Mouse (Mus musculus): ENCODE measurements around the gene Fbxl8. TPM values are rescaled to one million over a fixed set of nuclear protein-coding genes. Genes with fewer than 3 reads are reported as not detected.
"Not testable (repeated sequence)": the region's sequence is repeated elsewhere in the genome, so short reads cannot be mapped to it uniquely, and the experiment has no call there.

Gene Fbxl8
- total RNA-seq, 2 experiments from 2014 or later: 3.7 to 4.3 TPM

DNA sequence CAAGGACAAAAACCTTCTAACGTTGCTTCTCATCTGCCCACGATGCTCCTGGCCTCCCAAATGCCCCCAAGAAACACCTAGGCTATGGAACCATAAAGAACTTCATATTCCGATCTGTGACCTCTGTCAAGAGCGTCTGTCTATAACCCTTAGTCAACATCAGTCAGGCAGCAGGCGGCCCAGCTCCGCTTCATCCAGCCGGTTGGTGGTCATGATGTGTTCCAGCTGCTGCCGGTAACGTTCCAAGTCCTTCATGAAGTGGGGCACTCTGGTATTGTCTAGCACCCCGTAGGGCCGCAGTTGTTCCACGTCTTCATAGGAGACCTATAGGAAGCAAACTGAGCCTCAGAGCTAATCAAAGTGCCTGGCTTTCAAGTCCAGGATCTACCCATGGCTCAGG is 17.4 kb downstream of the Fbxl8 start:
- DNase-seq (ENCODE audit: low spot score in 2 of 2): no peak

DNA sequence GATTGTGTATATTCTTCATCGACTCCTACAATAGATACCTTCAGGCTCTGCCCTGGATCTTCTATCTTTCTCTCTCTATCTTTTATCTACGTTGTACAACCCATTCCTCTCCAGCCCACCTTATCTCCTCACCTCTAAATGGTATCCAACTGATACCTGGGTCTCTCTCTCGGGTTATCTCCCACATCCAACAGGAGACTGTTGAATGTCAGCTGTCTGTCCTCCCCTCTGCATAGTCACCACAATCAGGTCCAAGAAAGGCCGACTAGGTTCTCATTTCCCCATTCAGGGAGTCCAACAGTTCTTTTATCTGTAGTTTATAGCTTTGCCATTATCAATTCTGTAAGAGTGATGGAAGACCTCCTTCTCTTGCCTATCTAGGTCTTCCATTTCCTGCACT is 17.8 kb downstream of the Fbxl8 start:
- DNase-seq (ENCODE audit: low spot score in 2 of 2): no peak

DNA sequence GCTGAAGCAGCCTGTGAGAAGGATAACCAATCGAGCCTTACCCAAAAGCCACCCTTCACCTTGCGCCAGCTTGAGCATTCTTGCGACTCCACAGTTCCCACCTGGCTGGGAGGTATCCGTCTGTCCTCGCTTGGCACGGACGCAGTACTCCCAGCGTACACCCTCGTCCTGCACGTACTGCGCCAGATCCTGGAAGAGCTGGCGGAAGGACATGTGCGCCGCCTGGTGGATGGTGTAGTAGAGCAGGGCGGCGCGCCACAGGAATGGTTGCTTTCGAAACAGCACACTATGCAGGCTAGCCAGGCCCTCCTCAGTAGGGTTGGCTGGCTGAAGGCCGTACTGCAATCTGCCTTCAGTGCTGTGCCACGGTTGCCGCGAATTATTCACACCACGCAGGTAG is 18.6 kb downstream of the Fbxl8 start:
- DNase-seq (ENCODE audit: low spot score in 2 of 2): peak; percentile 51 to 72

DNA sequence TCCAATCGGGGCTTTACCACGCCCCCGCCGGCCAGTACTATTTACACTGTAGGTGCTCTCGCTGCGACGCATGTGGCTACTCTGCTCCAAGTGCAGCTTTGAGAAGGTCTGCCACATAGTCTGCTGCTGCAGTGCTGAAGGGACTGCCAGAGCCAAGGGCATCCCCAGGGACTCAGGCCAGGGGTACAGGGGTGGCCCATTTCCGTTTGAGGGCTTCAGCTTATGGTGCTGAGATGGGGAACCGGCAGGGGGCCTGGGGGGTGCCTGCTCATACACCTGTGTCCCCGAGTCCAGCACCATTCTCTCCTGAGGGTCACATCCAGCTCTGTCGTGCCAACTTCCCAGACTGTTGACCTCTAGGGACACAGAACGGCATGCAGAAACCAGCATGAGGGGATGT is 21.1 kb downstream of the Fbxl8 start:
- DNase-seq (ENCODE audit: low spot score in 2 of 2): no peak

DNA sequence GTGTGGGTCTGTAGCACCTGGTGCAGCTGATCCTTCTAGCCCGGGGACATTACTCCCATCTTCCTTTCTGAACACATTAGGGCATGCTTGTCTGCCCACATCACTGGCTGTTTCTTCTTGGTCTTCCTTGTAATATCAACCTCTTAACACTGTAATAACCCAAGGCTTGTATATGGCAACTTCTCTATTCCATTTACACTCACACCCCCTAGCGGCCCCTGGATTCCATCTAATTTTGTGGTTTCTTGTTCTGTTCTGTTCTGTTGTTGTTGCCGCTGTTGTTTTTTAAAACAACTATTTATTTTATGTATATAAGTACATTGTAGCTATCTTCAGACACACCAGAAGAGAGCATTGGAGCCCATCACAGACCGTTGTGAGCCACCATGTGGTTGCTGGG is 22.5 kb downstream of the Fbxl8 start:
- no peak for DNase-seq (ENCODE audit: low spot score in 2 of 2)

DNA sequence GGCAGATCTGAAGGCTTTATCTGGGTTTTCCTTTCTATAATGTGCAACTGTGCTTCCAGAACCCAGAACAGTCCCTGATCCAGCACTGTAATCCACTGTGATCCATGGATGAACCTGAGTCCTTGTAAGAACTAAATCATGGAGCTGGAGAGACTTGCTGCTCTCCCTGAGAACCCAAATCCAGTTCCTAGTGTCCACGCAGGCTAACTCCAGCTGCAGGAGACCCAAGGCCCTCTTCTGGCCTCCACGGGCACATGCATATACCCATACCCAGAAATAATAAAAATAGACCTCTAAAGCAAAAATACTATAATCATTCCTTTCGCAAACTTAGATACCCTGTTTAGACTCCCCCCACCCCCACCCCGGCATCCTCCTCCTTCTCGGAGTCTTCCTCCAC is 23.8 kb downstream of the Fbxl8 start:
- no peak for DNase-seq (ENCODE audit: low spot score in 2 of 2)

DNA sequence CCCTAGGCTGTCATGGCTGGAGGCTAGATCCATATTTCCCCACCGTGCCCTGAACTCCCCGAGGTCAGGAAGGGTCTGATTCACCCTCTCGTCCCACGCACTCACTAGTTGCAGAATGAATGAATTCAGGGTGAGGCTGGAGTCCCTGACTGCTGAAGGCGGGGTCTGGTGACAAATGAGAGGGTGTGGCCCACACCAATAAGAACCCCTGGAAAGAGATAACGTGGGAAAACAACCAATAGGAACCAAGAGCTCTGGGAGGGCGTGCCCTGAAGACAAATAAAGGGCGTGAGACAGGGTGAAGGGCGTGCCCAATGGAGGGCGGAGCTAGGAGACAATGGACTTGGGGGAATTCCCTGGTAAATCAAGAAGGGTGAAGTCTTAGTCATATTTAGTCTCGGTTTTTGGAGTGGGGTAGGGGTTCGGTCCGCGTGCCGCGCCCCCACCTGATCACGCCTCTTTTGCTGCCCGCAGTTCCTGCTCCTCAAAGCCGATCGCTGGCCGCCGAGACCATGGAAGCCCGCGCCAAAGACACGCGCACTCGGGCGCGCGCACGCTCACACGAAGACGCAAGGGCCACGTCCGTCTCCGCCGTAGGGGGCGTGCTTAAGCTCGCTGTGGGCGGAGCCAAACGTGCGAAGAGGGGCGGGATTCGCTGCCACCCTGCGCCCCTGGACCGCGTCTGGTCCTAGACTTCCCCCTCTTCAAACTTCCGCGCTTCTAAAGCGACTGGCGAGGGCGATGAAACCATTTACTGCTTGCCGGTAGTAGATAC is 24.7 kb downstream of the Fbxl8 start:
- peak; percentile 90 to 92 for DNase-seq (ENCODE audit: low spot score in 2 of 2)

DNA sequence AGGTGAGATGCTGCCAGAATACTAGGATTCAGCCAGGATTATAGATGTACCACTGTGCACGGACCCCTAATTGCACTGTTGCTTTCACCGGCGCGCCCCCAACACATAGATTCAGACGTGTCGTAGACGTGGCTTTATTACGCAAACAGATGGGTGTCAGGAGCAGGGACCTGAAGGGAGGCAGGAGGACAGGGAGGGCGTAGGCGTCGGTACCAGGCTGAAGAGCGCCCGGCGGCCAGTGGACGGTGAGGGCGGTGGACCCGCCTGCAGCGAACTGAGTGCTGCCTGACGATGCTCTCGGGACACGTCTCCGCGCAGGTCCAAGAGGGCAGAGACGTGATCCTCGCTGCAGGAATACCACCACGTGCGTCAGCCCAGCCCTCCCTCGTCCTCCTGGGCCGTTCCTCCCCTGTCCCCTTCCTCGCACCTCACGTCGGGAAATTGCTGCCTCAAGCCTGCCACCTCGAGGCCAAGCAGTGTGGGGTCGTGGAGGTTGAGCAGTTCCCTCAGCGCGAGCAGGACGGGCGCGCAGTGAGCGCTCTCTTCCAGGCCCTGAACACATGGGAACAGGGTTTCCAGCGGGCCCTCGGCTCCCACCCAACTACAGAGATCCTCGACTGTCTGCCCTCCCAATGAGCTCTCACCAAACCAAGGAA is 25.5 kb downstream of the Fbxl8 start, which contains the start of gene 4931428F04Rik:
TSS of gene 4931428F04Rik (minus strand) at position 60 of the 656 bp plus-strand sequence.
- no peak for DNase-seq (ENCODE audit: low spot score in 2 of 2)

DNA sequence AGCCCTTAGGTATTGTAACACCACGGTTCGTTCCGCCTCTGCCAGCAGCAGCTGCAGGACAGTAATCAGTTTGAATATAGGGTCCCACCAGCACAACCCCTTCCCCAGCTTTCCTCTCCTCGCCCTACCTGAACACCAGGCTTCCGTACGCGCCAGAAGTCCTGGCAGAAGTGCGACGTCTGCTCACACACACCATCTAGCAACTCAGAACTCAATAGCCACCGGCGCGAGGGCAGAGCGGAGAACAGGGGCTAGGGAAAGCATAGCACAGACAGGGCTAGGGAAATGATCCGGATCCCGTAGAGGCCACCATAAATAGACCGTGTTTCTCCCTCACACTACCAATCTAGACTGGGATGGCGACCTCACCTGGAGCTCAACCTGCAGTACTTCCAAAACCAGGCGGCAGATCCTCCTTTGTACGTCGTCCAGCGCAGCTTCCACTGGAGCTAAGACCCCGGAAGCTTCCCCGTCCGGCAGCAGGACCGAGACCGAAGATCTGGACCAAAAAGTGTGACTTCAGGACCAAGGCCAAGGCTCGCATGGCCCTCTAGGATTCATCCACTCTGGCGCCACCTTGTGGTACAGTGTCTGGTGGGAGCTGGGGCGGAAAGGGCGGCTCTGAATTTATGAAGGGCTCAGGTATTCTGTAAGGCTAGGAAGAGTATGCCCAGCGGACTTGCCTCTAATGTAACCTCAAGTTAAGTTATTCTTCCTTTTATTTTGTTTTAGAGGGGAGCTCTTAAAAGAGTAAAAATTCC is 26.3 kb downstream of the Fbxl8 start:
- peak; percentile 89 to 93 for DNase-seq (ENCODE audit: low spot score in 2 of 2)

DNA sequence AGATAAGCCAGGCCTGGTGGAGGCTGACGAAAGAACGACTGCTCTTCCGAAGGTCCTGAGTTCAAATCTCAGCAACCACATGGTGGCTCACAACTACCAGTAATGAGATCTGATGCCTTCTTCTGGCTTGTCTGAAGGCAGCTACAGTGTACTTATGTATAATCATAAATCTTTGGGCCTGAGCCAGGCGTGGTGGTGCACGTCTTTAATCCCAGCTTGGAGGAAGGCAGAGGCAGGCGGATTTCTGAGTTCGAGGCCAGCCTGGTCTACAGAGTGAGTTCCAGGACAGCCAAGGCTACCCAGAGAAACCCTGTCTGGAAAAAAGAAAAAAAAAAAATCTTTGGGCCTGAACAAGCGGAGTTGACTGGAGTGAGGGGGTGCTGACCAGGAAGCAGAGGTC is 26.9 kb downstream of the Fbxl8 start:
- not testable (repeated sequence) for DNase-seq (ENCODE audit: low spot score in 2 of 2)

DNA sequence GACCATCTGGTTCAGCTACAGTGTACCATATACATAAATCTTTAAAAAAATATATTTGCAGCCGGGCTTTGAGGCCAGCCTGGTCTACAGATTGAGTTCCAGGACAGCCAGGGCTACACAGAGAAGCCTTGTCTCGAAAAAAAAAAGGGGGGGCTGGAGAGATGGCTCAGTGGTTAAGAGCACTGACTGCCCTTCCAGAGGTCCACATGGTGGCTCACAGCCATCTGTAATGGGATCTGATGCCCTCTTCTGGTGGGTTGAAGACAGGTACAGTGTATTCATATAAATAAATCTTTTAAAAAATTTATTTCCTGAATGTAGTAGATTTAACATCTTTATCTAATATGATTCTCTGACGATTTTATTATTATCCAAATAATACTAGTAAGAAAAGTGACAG is 27.4 kb downstream of the Fbxl8 start:
- DNase-seq (ENCODE audit: low spot score in 2 of 2): not testable (repeated sequence)

DNA sequence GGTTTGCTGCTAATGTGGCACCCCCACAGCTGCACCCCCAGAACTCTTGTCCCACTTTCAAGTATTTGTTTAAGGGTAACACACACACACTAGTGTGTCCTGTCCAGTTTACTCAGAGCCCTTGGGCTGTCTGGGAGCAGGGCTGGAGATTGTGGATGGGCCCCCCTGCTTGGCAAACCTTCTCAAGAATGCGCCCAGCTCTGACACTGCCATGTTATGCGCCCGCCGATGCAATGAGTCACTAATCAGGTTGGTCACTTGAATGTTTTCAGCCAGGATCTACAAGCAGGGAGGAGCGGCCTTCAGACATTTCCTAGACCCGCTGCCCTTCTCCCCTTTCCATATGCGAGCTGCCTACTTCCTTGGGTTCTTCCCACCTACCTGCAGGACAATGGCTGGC is 28.0 kb downstream of the Fbxl8 start:
- no peak for DNase-seq (ENCODE audit: low spot score in 2 of 2)

DNA sequence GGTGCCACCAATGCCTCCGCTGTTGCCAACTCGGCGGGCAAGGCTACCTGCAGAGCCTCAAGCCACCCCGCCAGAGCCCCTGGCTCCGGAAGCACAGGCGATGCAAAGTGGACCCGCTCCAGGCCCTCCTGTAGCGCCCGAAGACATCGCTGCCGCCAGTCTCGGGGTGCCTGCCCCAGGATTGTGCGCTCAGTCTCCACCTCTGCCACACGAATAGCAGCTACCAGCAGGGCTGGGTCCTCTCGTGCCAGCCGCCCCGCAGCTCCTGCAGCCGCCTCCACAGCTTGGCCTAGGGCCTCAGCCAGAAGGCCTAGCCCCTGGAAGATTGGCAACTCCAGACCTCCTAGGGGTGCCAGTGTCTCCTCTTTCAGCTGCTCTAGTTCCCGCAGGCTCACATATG is 29.0 kb downstream of the Fbxl8 start:
- no peak for DNase-seq (ENCODE audit: low spot score in 2 of 2)

DNA sequence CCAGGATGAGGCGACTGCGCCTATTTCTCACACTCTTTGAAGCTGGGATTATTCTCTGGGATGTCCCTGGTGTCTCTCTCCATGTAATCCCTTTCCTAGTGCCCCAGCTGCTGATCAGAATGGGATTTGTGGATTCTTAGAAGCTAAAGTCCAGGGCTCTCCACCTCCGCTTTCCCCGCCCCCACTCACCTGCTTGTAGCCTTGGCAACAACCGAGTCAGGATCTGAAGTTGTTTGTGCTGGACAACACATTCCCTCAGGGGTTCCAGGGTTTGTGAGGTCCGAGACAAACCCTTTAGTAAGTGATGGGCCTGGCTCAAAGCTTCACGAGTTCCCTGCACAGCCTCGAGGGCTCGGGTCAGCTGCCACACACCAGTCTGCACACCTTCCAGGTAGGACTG is 30.3 kb downstream of the Fbxl8 start:
- DNase-seq (ENCODE audit: low spot score in 2 of 2): no peak

DNA sequence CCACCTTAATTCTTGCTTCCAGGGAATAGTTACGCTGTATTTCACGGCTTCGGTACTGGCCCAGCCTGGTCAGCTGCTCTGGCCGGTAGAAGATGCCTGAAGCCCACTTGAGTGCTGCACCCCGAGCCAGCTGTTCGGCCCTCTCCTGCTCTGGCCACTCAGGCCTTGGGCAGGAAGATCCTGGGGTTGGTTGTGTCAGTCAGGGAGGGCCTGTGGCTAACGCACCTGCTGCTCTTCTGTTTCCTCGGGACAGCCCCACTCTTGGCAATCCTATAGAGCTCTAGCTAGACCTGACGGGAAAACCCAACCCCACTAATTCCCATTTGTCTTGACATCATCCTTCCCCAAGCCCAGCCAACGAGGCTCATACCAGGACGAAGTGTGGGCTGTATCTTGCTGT is 30.8 kb downstream of the Fbxl8 start:
- DNase-seq (ENCODE audit: low spot score in 2 of 2): no peak

DNA sequence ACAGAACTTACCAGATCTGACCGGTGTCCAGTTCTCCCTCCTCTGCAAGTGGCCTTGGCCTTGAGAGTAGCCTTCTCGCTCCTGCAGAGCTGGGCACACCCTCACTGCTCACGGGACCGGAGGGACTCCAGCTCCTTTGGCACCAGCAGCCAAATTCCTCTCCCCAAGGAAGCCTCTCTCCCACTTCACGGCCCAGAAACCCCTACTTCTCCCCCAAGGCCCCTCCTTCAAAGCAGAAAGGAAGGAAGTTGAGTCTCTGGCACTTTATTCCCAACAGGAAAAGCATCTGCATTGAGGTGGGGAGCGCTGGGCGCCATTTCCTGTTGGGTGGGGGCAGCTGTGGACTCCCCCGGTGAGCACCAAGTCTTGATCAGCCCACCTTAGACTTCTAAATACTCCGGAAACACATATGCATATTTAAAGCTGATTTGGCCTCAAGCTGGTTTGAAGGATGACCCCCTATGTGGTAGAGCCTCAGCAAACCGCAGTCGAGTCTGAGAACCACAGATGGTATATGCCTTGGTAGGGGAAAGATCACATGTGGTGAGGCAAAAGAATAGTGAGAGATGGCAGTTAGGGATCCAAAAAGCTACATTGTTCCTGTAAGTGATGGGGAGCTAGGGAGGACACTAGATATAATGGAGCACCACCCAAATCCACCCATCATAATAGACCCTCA is 31.6 kb downstream of the Fbxl8 start, which contains the start of gene Exoc3l:
TSS of gene Exoc3l (minus strand) at position 207 of the 679 bp plus-strand sequence.
- peak in 1 of 2 experiments; percentile 52 for DNase-seq (ENCODE audit: low spot score in 2 of 2)

DNA sequence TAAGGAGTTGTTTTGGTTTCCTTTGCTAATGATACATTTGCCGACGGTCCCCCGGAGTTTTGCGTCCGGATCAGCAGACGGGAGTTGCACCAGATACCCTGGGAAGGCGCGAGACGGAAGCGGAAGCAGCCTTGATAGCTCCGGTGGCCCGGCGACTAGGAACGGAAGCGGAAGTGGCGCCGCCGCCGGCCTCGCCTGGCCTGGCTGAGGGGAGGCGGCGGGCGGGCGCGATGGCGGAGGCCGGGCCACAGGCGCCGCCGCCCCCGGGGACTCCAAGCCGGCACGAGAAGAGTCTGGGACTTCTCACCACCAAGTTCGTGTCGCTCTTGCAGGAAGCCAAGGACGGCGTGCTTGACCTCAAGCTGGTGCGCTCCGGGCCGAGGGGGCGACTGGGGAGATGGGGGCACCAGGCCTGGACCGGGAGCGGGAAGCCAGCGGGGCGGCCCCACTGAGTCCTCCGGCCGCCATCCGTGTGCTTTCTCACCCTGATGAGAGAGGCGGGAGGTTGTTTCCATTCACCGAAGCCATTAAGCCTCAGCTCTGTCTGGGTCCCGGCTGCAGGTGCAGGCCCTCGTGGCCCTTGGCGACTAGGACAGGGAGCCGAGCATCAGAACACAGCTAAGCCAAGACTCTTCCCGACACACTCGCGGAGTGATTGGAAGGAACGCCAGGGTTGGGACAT is 33.2 kb downstream of the Fbxl8 start, which contains the start of gene E2f4:
TSS of gene E2f4 (plus strand) at position 153 of the 682 bp plus-strand sequence.
- peak; percentile 85 to 87 for DNase-seq (ENCODE audit: low spot score in 2 of 2)

DNA sequence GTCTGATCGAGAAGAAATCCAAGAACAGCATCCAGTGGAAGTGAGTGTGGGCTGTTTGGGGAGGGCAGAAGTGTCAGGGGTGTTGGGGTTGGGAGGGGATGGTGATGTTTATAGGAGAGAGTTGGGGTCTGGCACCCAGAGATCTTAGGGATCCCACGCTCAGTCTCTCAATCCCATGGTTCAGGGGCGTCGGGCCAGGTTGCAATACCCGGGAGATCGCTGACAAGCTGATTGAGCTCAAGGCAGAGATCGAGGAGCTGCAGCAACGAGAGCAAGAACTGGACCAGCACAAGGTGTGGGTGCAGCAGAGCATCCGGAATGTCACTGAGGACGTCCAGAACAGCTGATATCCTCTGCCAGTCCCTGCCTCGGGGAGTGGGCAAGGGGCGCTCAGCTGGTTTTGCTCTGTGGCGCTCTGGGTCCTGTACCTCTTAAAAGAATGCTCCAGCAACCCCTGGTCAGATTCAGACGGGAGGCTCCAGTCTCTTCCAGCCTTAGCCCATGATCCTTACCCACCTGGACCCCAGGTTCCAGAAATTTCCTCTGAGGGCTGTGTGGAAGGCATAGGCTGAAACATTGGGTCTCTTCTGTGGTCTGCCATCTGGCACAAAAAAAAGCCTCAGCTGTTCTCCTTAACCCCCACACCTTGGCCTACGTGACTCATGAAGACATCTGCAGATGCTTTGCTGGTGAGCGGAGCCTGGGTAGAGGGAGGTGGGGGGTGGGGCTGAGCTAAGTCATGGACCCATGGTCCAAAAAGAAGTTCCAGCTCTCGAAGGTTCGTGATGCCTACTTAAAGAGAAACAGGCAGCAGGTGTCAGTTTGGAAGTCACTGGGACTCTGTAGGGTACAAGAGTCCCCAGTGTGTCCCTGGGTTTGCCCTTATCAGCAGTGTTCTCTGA is 34.2 kb downstream of the Fbxl8 start:
- DNase-seq (ENCODE audit: low spot score in 2 of 2): no peak

DNA sequence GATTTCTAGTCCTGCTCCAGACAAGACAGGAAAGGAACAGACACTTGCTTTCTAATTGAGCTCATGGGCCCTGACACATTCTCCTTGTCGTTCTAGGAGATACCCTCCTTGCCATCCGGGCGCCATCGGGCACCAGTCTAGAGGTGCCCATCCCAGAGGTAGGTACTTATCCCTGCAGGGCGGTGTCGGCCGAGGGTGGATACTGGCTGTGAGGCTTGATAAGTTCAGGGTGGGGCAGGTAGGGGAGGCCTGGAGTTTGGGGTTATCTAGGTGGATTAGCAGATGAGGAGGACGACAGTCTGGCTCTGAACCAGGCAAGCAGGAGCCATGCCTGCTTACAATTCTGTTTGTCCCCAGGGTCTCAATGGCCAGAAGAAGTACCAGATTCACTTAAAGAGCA is 35.5 kb downstream of the Fbxl8 start:
- DNase-seq (ENCODE audit: low spot score in 2 of 2): no peak

DNA sequence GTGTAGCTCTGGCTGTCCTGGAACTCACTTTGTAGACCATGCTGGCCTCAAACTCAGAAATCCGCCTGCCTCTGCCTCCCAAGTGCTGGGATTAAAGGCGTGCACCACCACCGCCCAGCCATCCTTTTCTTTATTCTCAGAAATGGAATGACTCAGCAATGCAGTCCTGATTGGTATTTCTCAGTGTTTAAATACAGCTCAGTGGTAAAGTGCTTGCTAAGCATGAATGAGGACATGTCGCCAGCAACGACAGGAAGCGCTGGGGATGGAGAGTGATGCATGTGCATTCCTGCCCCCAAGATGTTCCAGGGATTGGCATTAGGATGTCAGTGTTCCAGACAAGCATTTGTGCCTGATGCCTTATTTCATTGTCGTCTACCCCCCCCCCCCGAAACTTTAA is 38.9 kb downstream of the Fbxl8 start:
- DNase-seq (ENCODE audit: low spot score in 2 of 2): no peak
